Mouse (Mus musculus) layer of hippocampus, postnatal 25 days (tissue): ENCODE measurements around the gene Cwc15. TPM values are rescaled to one million over a fixed set of nuclear protein-coding genes. Genes with fewer than 3 reads are reported as not detected.
"Not testable (repeated sequence)": the region's sequence is repeated elsewhere in the genome, so short reads cannot be mapped to it uniquely, and the experiment has no call there.

ENCODE experiments used
- DNase-seq, 2 experiments: peaks; one replicate each; pipeline ENCODE4 v3.0.0; 2022; ENCODE audit warnings: mixed read lengths in 2 of 2, low spot score in 1 of 2; ENCODE audit errors: extremely low spot score in 1 of 2
- total RNA-seq, 2 experiments: library from RNA; stranded (reverse); gene quantifications; 2 replicates each; pipeline ENCODE4 v1.2.3; 2021

The Cwc15 gene
- 10 to 100 TPM; 80.3 to 85.7 TPM for total RNA-seq

GRCm38 (mm10) chr9:14500023-14500915 lies at the start of gene Cwc15, which contains the start of gene Kdm4d:
Gene Cwc15, plus strand, starts transcription at chr9:14500617.
Gene Kdm4d, minus strand, starts transcription at chr9:14500482.
- DNase-seq = peak; percentile 78 to 83

DNA sequence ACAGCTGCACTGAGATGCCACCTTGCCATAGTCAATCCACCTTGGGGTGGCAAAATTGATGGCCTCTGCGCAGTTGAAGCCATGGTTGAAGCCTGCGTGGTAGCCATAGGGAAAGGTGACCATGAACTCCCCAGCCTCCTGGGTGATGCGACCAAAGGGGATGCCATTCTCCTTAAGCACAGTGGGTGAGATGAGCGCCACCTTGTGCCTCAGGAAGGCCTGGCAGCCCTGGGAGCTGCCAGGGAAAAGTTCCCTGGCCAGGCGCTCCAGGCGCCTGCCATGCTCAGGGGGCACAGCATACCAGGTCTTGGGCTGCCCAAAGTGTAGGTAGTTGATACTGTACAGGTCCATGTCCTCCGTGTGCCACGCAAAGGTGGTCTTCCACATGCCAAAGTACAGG lies 49.3 kb upstream of the Cwc15 start:
- peak in 1 of 2 experiments; percentile 6 for DNase-seq

DNA sequence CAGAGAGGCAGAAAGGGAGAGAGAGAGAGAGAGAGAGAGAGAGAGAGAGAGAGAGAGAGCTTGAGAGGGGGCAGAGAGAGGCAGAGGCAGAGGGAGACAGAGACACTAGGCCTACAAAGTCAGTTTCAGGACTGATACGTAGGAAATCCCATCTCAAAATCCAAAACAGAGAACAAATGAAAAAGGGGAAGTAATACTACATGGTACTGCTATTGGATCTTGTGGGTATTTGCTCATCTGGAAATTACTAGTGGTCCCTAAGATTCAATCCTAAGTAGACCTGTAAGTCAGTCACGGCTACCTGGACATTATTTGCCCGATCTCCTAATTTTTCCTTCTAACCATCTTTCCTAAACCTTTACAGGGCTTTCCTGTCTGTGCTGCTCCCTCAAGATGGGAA lies 44.1 kb upstream of the Cwc15 start:
- DNase-seq = no peak

DNA sequence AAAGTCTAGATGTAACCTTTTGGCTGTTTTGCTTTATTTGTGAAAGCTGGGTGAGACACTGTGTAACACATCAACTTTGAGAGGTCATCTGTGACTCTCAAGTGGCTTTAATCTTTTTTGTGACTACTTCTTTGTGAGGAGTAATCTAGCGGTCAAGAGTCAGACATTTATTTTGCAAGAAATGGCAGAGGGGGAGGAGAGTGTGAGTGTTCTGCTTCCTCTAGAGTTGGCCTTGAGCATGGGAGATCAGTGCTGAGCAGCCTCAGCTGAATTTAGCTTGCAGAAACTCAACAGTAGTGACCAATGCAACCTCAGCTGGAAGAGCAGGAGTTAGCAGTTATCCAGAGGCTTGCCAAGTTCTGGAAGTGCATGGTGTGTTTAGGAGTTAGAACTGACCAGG lies 37.9 kb upstream of the Cwc15 start:
- DNase-seq = not testable (repeated sequence)

- DNase-seq = not testable (repeated sequence)
Observed at GRCm38 (mm10) chr9:14463668-14464067, 36.7 kb upstream of the Cwc15 start.

- DNase-seq = no peak
Observed at GRCm38 (mm10) chr9:14498896-14499705, 1.3 kb upstream of the Cwc15 start.

- no peak for DNase-seq
Observed at GRCm38 (mm10) chr9:14500916-14501424, 553 bp downstream of the Cwc15 start.

DNA sequence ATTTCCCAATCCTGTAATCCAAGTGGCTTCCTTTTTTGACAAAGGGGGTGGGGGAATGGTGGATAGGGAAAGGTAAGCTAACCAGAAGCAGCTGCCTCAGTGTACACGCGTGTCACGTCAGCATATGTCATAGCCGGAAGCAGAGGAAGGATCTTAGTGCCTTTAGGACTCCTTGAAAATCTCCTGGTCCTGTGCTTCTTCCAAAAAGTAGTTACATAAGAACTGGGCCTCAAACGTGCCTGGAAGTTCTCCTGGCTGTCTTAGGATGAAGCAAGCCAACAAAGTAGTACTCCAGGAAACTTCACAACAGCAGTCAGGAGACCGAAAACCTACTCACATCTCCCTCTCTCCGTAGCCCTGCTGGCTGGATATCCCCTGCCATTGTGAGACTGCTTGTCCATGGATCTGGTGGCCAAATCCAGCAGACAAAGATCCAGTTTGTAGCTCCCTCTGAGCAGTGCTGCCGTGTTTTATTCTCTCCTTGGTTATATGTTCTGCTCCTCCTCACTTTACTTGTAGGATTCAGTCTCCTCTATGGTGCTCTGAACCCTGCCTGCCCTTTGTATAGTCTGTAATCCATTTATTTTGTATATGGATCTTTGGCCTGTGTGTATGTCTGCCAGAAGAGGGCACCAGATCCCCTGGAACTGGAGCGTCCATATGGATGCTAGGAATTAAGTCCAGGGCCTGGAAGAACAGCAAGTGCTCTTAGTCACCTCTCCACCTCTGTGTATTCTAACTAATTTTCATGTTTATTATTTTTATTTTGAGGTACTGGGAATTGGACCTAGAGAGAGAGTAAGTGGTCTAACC lies 12.4 kb downstream of the Cwc15 start:
- peak; percentile 17 to 46 for DNase-seq

GRCm38 (mm10) chr9:14517296-14517695 lies 16.9 kb downstream of the Cwc15 start:
- no peak for DNase-seq

DNA sequence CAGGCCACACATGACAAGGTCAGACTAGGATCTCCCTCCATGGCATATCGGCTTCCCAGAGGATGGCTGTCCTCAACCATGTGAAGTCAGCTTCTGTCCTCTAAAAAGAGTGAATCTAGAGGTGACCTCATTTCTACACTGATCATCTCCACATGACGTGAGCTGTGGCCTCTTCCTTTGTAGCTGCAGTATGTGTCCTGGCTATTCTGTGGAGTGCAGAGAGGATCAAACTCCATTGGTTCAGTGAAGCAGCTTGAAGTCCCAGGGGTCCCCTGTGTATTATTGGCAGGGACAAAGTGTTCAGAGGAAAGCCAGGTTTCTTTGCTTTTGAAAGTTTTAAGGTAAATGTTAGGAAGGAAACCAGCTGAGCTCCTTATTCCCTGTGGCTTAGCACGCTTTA lies 17.7 kb downstream of the Cwc15 start:
- no peak for DNase-seq

GRCm38 (mm10) chr9:14520971-14521670 lies 20.7 kb downstream of the Cwc15 start:
- DNase-seq = no peak

GRCm38 (mm10) chr9:14521695-14522094 lies 21.3 kb downstream of the Cwc15 start:
- DNase-seq = no peak

- peak; percentile 61 to 77 for DNase-seq
Observed at GRCm38 (mm10) chr9:14523408-14524043, 23.1 kb downstream of the Cwc15 start.

DNA sequence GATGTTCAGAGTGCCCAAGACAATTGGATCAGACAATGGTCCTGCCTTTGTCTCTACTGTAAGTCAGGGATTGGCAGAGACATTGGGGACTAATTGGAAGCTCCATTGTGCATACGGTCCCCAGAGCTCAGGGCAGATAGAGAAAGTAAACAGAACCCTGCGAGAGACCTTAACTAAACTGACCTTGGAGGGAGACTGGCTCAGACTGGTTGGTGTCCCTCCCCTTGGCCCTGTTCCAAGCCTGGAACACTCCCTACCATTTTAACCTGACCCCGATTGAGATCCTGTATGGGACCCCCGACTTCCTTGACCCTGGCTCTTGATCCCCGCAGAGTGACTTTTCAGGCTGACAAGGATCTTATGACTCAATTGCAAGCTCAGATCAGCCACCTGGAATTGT lies 29.6 kb downstream of the Cwc15 start:
- no peak for DNase-seq

GRCm38 (mm10) chr9:14532283-14532682 lies 31.9 kb downstream of the Cwc15 start:
- DNase-seq = no peak

GRCm38 (mm10) chr9:14533659-14534058 lies 33.2 kb downstream of the Cwc15 start:
- DNase-seq = no peak

DNA sequence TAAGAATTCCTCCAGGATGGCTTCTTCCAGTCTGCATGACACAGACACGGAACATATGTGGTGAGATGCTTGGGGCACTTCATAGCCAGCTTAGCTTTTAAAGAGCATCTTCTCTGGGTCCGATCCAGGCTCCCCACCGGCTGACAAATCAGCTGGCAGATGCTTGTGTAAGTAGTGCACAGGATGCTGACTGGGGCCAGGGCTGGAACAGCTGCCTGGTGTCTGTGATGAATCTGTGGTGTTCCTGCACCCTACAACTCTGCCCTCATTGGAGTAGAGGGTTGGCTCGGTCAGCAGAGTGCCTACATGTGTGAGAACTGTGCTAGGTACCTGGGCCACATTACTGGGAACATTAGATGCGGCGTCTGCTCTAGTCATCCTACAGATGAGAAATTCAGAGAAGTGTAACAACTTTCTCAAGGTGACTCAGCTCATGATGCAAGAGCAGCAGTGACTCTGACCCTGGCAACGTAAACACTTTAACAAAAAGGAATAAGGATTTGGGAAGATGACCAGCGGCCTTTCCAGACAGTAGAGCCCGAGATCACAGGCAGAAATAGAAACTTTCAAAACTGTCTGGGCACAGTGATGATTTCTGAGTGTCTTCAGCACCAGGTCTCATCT lies 34.5 kb downstream of the Cwc15 start:
- no peak for DNase-seq

- DNase-seq = no peak
Observed at GRCm38 (mm10) chr9:14544034-14544757, 43.8 kb downstream of the Cwc15 start.
